13 mouse cellular contexts compared by ENCODE assay signal in the genomic region with DNA sequence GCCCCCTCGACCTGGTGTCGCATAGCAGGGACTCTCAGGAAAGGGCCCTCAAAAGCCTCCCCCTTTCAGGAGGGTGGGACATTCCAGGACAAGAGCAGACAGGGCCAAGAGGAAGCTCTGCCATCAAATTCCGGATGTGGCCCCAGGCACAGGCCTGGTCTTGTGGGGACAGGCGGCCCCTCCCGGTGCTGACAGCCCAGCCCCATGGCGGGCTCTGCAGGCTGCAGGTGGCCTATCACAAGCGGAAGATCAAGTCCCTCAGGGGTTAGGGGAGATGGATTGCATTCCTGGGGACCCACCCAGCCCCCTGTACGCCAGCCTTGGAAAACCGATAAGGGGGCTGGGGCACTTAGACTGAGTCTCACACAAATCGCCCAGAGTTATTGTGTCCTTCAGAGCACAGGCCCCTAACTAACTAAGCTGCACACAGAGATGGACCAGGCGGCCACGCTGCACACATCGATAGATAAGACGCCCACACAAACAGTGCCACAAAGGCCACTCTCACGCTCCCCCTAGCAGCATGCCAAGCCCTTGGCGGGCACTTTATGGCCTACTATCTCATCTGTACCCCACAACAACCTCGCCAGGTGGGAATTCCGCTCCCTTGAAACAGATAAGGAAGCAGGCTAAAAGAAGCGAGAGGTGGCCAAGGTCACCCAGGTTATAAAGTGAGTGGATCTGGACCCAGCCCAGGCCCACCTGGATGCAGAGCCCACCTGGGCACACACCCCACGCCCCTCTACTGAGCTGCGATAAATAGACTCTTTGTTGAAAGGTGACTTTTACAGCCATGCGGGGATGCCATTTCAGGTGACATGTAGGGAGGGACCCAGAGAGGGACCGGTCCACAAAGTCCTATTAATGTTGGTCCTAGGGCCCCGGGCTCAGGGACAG. TPM values are rescaled to one million over a fixed set of nuclear protein-coding genes. Genes with fewer than 3 reads are reported as not detected.
DNase-seq lines count a peak whose midpoint lies in the region; ATAC-seq lines count a peak whose summit lies in the region.
"Had no signal": no experiment of that assay in that cellular context is flagged by ENCODE, and none has a peak within 500 bp of the region (broad histone marks: within the 10 kb centered on the region; RNA-seq: fewer than 3 reads in every experiment).

No protein-coding gene starts in this region.

- no peak overlapping the region for H3K4me2 ChIP-seq in limb, embryonic 11.5 days (ENCODE audit: low read depth, severe bottlenecking)
- H3K4me2 ChIP-seq: heart, embryonic 15.5 days had no signal

- H3K27me3 ChIP-seq in limb, embryonic 11.5 days (ENCODE audit: control insufficient read depth, insufficient read depth, low read length) = no peaks in the 10 kb centered on the region
- H3K27me3 ChIP-seq in limb, embryonic 10.5 days (ENCODE audit: low read depth, poor library complexity, severe bottlenecking) = no peaks in the 10 kb centered on the region
- no peaks in the 10 kb centered on the region for H3K27me3 ChIP-seq in embryonic facial prominence, embryonic 10.5 days (replicated peaks; ENCODE audit: low read depth, poor library complexity, severe bottlenecking)
- H3K27me3 ChIP-seq in megakaryocyte, embryonic 14.5 days (replicated peaks) = peaks cover 36% of the 10 kb centered on the region
- H3K27me3 ChIP-seq: heart, embryonic 15.5 days had no signal

- H3K4me3 ChIP-seq in limb, embryonic 11.5 days (ENCODE audit: low read depth, low read length) = no peak overlapping the region
- no peak overlapping the region for H3K4me3 ChIP-seq in limb, embryonic 10.5 days
- H3K4me3 ChIP-seq in embryonic facial prominence, embryonic 10.5 days = no peak overlapping the region
- H3K4me3 ChIP-seq in megakaryocyte, embryonic 14.5 days (replicated peaks) = peak overlapping the region; percentile 42
- H3K4me3 ChIP-seq: heart, embryonic 15.5 days had no signal

- H3K9me3 ChIP-seq in limb, embryonic 11.5 days (ENCODE audit: control insufficient read depth, low read length) = no peaks in the 10 kb centered on the region
- H3K9me3 ChIP-seq in limb, embryonic 10.5 days (replicated peaks) = no peaks in the 10 kb centered on the region
- H3K9me3 ChIP-seq in embryonic facial prominence, embryonic 10.5 days = no peaks in the 10 kb centered on the region
- H3K9me3 ChIP-seq in megakaryocyte, embryonic 14.5 days = peaks cover 8% of the 10 kb centered on the region
- H3K9me3 ChIP-seq: heart, embryonic 15.5 days had no signal

- no peak overlapping the region for H3K9ac ChIP-seq in limb, embryonic 11.5 days (ENCODE audit: low read length)
- H3K9ac ChIP-seq: heart, embryonic 15.5 days had no signal

- ATAC-seq in limb, embryonic 11.5 days (ENCODE audit: insufficient number of reproducible peaks, low FRiP score, low TSS enrichment, low read depth) = peak; percentile 54; the same call in 1 of the 2 replicates
- ATAC-seq: forebrain, embryonic 14.5 days had no signal

- no peaks in the 10 kb centered on the region for H3K36me3 ChIP-seq in limb, embryonic 11.5 days (ENCODE audit: control insufficient read depth, insufficient read depth, low read length)
- H3K36me3 ChIP-seq in limb, embryonic 10.5 days = no peaks in the 10 kb centered on the region
- H3K36me3 ChIP-seq in embryonic facial prominence, embryonic 10.5 days (replicated peaks) = no peaks in the 10 kb centered on the region
- no peaks in the 10 kb centered on the region for H3K36me3 ChIP-seq in megakaryocyte, embryonic 14.5 days (replicated peaks; ENCODE audit: low read length)
- H3K36me3 ChIP-seq: heart, embryonic 15.5 days had no signal

- 66% methylated on average over 24 of the region's 24 CpGs for WGBS in limb, embryonic 11.5 days
- WGBS in limb, embryonic 10.5 days = 73% methylated on average over 24 of the region's 24 CpGs
- WGBS in embryonic facial prominence, embryonic 10.5 days = 66% methylated on average over 24 of the region's 24 CpGs

- H3K4me1 ChIP-seq in limb, embryonic 11.5 days (ENCODE audit: control insufficient read depth, insufficient read depth, low read length) = no peaks in the 10 kb centered on the region
- peaks cover 14% of the 10 kb centered on the region for H3K4me1 ChIP-seq in limb, embryonic 10.5 days
- peaks cover 17% of the 10 kb centered on the region for H3K4me1 ChIP-seq in embryonic facial prominence, embryonic 10.5 days
- peaks cover 61% of the 10 kb centered on the region for H3K4me1 ChIP-seq in megakaryocyte, embryonic 14.5 days

- H3K27ac ChIP-seq in limb, embryonic 11.5 days (replicated peaks; ENCODE audit: low read depth, low read length) = no peak overlapping the region
- no peak overlapping the region; the same call in 1 of the 2 replicates for H3K27ac ChIP-seq in limb, embryonic 10.5 days
- peak overlapping the region; percentile 36 for H3K27ac ChIP-seq in embryonic facial prominence, embryonic 10.5 days (replicated peaks)
- H3K27ac ChIP-seq: heart, embryonic 15.5 days had no signal

- DNase-seq in limb, embryonic 11.5 days (ENCODE audit: low spot score) = peak; percentile 49
- DNase-seq in limb, embryonic 10.5 days (ENCODE audit: low spot score) = no peak
- DNase-seq in embryonic facial prominence, embryonic 10.5 days (ENCODE audit: low spot score) = peak; percentile 66
- peak; percentile 18 for DNase-seq in kidney, adult 18-20 months
- DNase-seq in cerebellum, adult 8-10 months = no peak
- no peak for DNase-seq in Muller cell, postnatal 12 days (ENCODE audit: inconsistent ontology term)
- DNase-seq: adrenal gland, adult 2 months; cerebellum, adult 2 months; lung, postnatal 14 days; thymus, adult 2 months had no signal

RNA-seq across cellular contexts. Expression of a gene that starts 55.5 kb away (rescaled TPM):
- polyA plus RNA-seq in limb, embryonic 11.5 days (2014; fragmentation: Nextera tagmentation; extraction: Ambion mirVana) = not detected in 2 replicates
- not detected in 2 replicates for polyA plus RNA-seq in limb, embryonic 10.5 days (2016; fragmentation: Nextera tagmentation; extraction: Ambion mirVana)
- polyA plus RNA-seq in embryonic facial prominence, embryonic 10.5 days (2016; fragmentation: Nextera tagmentation; extraction: Ambion mirVana) = not detected in 2 replicates
- polyA plus RNA-seq in megakaryocyte, embryonic 14.5 days (2012; ENCODE audit: insufficient read depth, low replicate concordance) = not detected in 2 replicates
- polyA plus RNA-seq: cerebellum, adult 2 months; forebrain, embryonic 14.5 days; heart, embryonic 15.5 days had no signal

Comparison
In these comparisons a context has a peak if more than half of its experiments do, and no peak if none do; other contexts are left out.
1. DNase-seq: peak in limb, embryonic 11.5 days (single experiment), embryonic facial prominence, embryonic 10.5 days (single experiment) and kidney, adult 18-20 months (single experiment); none in limb, embryonic 10.5 days (single experiment), cerebellum, adult 8-10 months (single experiment) and Muller cell, postnatal 12 days (single experiment).